Comparison of ENCODE assay signal across 20 mouse cellular contexts in the genomic region with DNA sequence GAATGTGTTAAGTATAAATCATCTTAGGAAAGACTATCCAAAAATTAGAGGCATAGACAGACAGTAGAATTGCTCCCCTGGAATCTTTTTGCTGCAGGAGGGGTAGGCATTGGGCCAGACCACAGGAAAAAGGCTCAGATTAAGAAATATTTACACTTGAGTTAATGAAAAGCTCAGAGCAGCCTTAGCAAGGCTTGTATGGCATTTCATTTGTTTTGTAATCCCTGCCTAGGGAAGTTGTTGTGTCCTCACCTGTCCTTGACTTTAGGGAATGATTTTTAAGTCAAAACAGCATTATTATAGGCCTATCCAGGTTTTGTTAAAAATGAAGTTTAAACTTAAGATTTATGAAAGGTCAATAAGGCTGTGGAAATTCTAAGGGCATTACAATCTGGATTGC. TPM values are rescaled to one million over a fixed set of nuclear protein-coding genes. Genes with fewer than 3 reads are reported as not detected.
A peak's percentile ranks its signal among the peaks of the same experiment; 100 is the strongest.
DNase-seq lines count a peak whose midpoint lies in the region; ATAC-seq and TF ChIP-seq lines count a peak whose summit lies in the region.
"Not testable (repeated sequence)": the region's sequence is repeated elsewhere in the genome, so short reads cannot be mapped to it uniquely, and the experiment has no call there.
"Had no signal": no experiment of that assay in that cellular context is flagged by ENCODE, and none has a peak within 500 bp of the region (broad histone marks: within the 10 kb centered on the region; RNA-seq: fewer than 3 reads in every experiment).

No protein-coding gene starts in this region.

- not testable (repeated sequence) for H3K4me1 ChIP-seq in kidney, adult 2 months (ENCODE audit: control insufficient read depth, insufficient read depth, low read length); liver, embryonic 16.5 days (ENCODE audit: control insufficient read depth, low read depth, low read length); liver, postnatal 0 days (ENCODE audit: insufficient read depth)
- H3K4me1 ChIP-seq in liver, adult 2 months (ENCODE audit: control insufficient read depth, insufficient read depth, low read length), result peaks cover 26% of the 10 kb centered on the region

- H3K4me3 ChIP-seq in kidney, adult 2 months (ENCODE audit: insufficient read depth, low read depth, low read length); liver, adult 2 months (ENCODE audit: insufficient read depth, low read depth, low read length); liver, embryonic 16.5 days (ENCODE audit: low read depth, low read length); liver, postnatal 0 days (ENCODE audit: low read depth, low read length): not testable (repeated sequence)

- H3K36me3 ChIP-seq in kidney, adult 2 months (ENCODE audit: control insufficient read depth, insufficient read depth, low read length); liver, adult 2 months (ENCODE audit: control insufficient read depth, insufficient read depth, low read length); liver, embryonic 16.5 days (ENCODE audit: control insufficient read depth, insufficient read depth); liver, postnatal 0 days (replicated peaks; ENCODE audit: insufficient read depth, low read length): not testable (repeated sequence)

- not testable (repeated sequence) for H3K9ac ChIP-seq in liver, adult 2 months (ENCODE audit: low read depth, low read length); liver, embryonic 16.5 days (ENCODE audit: low read depth, low read length); liver, postnatal 0 days (replicated peaks)

- TF ChIP-seq EP300 in liver, postnatal 0 days (IDR thresholded peaks at IDR 0.05; ENCODE audit: low read depth), result not testable (repeated sequence)

- not testable (repeated sequence) for H3K9me3 ChIP-seq in liver, embryonic 16.5 days (replicated peaks; ENCODE audit: control insufficient read depth, low read length); liver, postnatal 0 days (ENCODE audit: low read length)

- not testable (repeated sequence) for H3K27me3 ChIP-seq in kidney, adult 2 months (replicated peaks; ENCODE audit: control insufficient read depth, insufficient read depth, low read length); liver, adult 2 months (ENCODE audit: control insufficient read depth, insufficient read depth, low read length); liver, embryonic 16.5 days (ENCODE audit: control insufficient read depth, insufficient read depth, low read depth, low read length); liver, postnatal 0 days (ENCODE audit: insufficient read depth, low read length)

- peak; percentile 12 for DNase-seq in kidney, adult 2 months
- peak; percentile 9 for DNase-seq in kidney, adult 9 months
- peak; percentile 96 for DNase-seq in liver, adult 2 months (ENCODE audit: extremely low read depth, low read depth, low spot score)
- DNase-seq in liver, postnatal 0 days, result not testable (repeated sequence)

- H3K4me2 ChIP-seq in liver, embryonic 16.5 days (ENCODE audit: low read depth, low read length); liver, postnatal 0 days (ENCODE audit: low read depth, low read length): not testable (repeated sequence)

- TF ChIP-seq POLR2A in kidney, adult 2 months (IDR thresholded peaks at IDR 0.05; ENCODE audit: low read depth, low read length); liver, adult 2 months (IDR thresholded peaks at IDR 0.05; ENCODE audit: extremely low read depth, insufficient read depth, low read length): not testable (repeated sequence)

- ATAC-seq in liver, embryonic 16.5 days (ENCODE audit: low read depth), result peak; percentile 54; the same call in 1 of the 2 replicates
- ATAC-seq in liver, postnatal 0 days, result peak; percentile 76

- not testable (repeated sequence) for H3K79me2 ChIP-seq in liver, adult 2 months (ENCODE audit: control insufficient read depth, insufficient read depth, low read length)

- not testable (repeated sequence) for H3K27ac ChIP-seq in kidney, adult 2 months (ENCODE audit: insufficient read depth, low read depth, low read length); liver, embryonic 16.5 days (ENCODE audit: low read length); liver, postnatal 0 days (ENCODE audit: low read depth)
- peak overlapping the region; percentile 94 for H3K27ac ChIP-seq in liver, adult 2 months (replicated peaks; ENCODE audit: insufficient read depth, low read depth, low read length)

- TF ChIP-seq CTCF in kidney, adult 2 months (conservative IDR thresholded peaks at IDR 0.05; ENCODE audit: insufficient read depth, insufficient read length, low read depth, low read length); liver, adult 2 months (IDR thresholded peaks at IDR 0.05; ENCODE audit: low read depth, low read length); liver, postnatal 0 days (IDR thresholded peaks at IDR 0.05; ENCODE audit: low read depth): not testable (repeated sequence)

RNA-seq across cellular contexts. Expression of a gene that starts 33.4 kb away (rescaled TPM):
- not detected in 2 replicates for polyA plus RNA-seq in kidney, adult 2 months (2012; rRNA removed)
- total RNA-seq in liver, adult 2 months (2014; rRNA removed), result 305 and 383 TPM in 2 replicates
- polyA plus RNA-seq in liver, adult 2 months (2012; rRNA removed), result 14.3 and 24.3 TPM in 2 replicates
- 0.14 TPM in 1 of 2 replicates, not detected in the other for polyA plus RNA-seq in liver, embryonic 16.5 days (2015; fragmentation: Nextera tagmentation; extraction: Ambion mirVana)
- 0.23 and 0.60 TPM in 2 replicates for polyA plus RNA-seq in liver, postnatal 0 days (2015; fragmentation: Nextera tagmentation; extraction: Ambion mirVana)
- total RNA-seq: adrenal gland, adult 18-20 months; adrenal gland, adult 2 months; adrenal gland, postnatal 10 days; adrenal gland, postnatal 14 days; adrenal gland, postnatal 25 days; adrenal gland, postnatal 4 days; CH12.LX; ES-E14; G1E; MEL had no signal
- polyA plus RNA-seq: activated CD4-positive, CD25-positive, alpha-beta regulatory T cell, adult 4 months; adrenal gland, adult 2 months; brain, embryonic 14.5 days; C2C12; CD4-positive, CD25-positive, alpha-beta regulatory T cell, adult 4 months; G1E; Patski had no signal
